Mouse (Mus musculus) heart, adult 2 months (tissue): ENCODE measurements around the gene E330021D16Rik. TPM values are rescaled to one million over a fixed set of nuclear protein-coding genes. Genes with fewer than 3 reads are reported as not detected.

ENCODE experiments used
- DNase-seq, 2 experiments: peaks; one replicate each; pipeline ENCODE4 v3.0.0; 2021
- H3K27ac ChIP-seq: fragments of 200-600 bp; 2 replicates; pipeline ENCODE4 v1.8.1; 2022
- H3K27me3 ChIP-seq: fragments of 200-500 bp; 2 replicates; pipeline ENCODE4 v1.6.1; 2012; ENCODE audit warnings: mild to moderate bottlenecking, low read length, inconsistent platforms, mixed read lengths; ENCODE audit not compliant: control insufficient read depth, insufficient read depth
- H3K36me3 ChIP-seq: fragments of 200-500 bp; 2 replicates; pipeline ENCODE4 v1.6.1; 2012; ENCODE audit warnings: low read length, inconsistent platforms; ENCODE audit not compliant: control insufficient read depth, insufficient read depth
- H3K4me1 ChIP-seq: fragments of 200-500 bp; 2 replicates; pipeline ENCODE4 v1.6.1; 2011; ENCODE audit warnings: low read length; ENCODE audit not compliant: control insufficient read depth, insufficient read depth
- H3K4me3 ChIP-seq: fragments of 200-600 bp; 2 replicates; pipeline ENCODE4 v1.8.1; 2022
- H3K79me2 ChIP-seq: fragments of 200-500 bp; replicated peaks from 2 replicates; pipeline ENCODE4 v1.6.1; 2012; ENCODE audit warnings: mild to moderate bottlenecking, inconsistent platforms, low read length, moderate library complexity, mixed read lengths; ENCODE audit not compliant: control insufficient read depth, insufficient read depth
- H3K9ac ChIP-seq: fragments of 200-500 bp; 2 replicates; pipeline ENCODE4 v1.6.1; 2012; ENCODE audit warnings: low read depth, mild to moderate bottlenecking, control low read depth, inconsistent platforms, low read length, mixed read lengths
- CTCF ChIP-seq: fragments of 200-600 bp; IDR thresholded peaks from 2 replicates; pipeline ENCODE4 v1.8.1; 2022; ENCODE audit warnings: antibody characterized with exemption, mild to moderate bottlenecking, moderate library complexity
- EP300 ChIP-seq: fragments of 200-500 bp; IDR thresholded peaks from 2 replicates; pipeline ENCODE4 v1.6.1; 2011; ENCODE audit warnings: low read depth, low read length, control low read depth; ENCODE audit not compliant: insufficient read depth
- POLR2A ChIP-seq: fragments of 200-500 bp; IDR thresholded peaks from 2 replicates; pipeline ENCODE4 v1.6.1; 2011; ENCODE audit warnings: mild to moderate bottlenecking, low read depth, low read length, control low read depth; ENCODE audit not compliant: insufficient read depth
- WGBS: fragments of 180-500 bp; shearing (Covaris S2); methylation state at CpG from one replicate; pipeline ENCODE4 v1.1.7; 2018; 5-methylcytosine and 5-hydroxymethylcytosine counted together
- intact Hi-C: fragments of 180-260 bp; cut with DNase I; formaldehyde crosslinking; loops from one replicate; pipeline ENCODE4 v1.15.1; 2025
- polyA plus RNA-seq: library from polyadenylated mRNA; depleted of rRNA; stranded (reverse); fragments of >200 nt; gene quantifications from 2 replicates; pipeline ENCODE4 v1.2.3, GENCODE M21; 2012
- total RNA-seq, 2 experiments: library from RNA; stranded (reverse); gene quantifications; 2 replicates each; pipeline ENCODE4 v1.2.3; 2021

The E330021D16Rik gene
- total and polyA plus RNA-seq, 3 experiments: not detected

DNA sequence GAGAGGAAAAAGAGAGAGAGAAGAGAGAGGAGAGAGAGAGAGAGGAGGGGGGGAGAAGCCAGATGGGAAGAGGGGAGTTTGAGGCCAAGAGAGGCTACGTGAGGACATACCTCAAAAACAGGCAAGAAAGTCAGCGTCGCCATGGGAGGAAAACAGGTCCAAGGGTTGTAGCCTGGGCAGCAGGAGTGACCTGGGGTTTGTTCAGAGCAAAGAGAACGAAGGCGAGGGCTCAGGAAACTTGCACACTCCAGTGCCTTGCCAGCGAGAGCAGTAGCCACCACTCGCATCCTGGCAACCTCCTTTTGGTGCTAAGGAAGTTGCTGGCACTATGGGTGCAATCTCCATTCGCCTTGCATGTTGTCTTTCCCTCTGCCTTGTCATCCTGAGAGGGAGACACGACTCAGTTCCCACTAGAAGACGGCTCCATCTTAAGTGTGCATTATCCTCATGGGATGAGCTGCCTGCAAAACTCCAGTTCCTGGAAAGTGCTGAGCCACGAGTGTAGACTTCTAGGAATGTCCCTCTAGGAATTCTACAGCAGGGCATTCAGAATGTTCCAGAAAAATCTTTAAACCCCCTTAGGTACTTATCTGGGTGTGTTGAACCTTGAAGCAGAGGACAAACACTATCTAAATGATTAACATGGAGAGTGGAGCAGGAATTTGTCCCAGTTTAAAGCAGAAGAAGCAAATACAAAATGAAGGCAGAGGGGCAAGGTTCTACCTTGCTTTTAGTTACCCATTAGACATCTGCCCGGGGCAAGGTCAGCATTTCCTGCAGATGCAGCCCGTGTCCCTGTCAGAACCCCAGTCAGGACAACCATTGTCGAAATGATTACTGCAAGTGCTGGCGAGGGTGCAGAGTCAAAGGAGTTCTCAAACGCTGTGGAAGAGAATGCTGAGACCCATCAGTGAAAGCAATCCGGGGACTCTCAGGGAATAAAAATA, 3.8 kb upstream of the E330021D16Rik start:
- Histone ChIP-seq H3K9ac (no peak overlapping the region), H3K79me2 (no peaks in the 10 kb centered on the region), H3K4me1 (no peaks in the 10 kb centered on the region), H3K36me3 (no peaks in the 10 kb centered on the region), H3K27me3 (no peaks in the 10 kb centered on the region), H3K27ac (no peak overlapping the region), H3K4me3 (no peak overlapping the region)
- TF ChIP-seq CTCF (no peak), POLR2A (no peak), EP300 (no peak)
- DNase-seq: no peak
- intact Hi-C loops: no loop called here
- WGBS: 60% methylated on average over 17 of the region's 17 CpGs

DNA sequence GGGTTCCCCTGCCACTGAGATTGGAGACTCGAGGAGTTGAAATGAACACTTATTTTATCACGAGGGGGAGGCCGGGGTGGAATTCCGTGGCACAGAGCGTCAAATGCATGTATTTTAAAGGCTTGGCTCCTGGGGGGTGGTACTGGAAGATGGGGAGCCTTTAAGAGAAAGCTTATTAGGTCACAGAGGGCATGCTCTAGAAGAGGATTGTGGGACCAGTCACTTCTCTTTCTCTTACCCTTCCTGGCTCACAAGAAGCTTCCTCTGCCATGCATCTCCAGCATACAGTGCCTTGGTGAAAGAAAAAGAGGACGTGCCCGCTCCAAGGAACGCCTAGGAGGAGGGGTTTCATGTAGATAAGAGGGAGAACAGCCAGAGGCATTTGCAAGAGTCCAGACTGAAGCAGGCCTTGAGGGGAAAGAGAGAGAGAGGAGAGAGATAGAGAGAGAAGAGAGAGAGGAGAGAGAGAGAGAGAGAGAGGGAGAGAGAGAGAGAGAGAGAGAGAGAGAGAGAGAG, 3.0 kb upstream of the E330021D16Rik start:
- 34% methylated on average over 8 of the region's 8 CpGs for WGBS
- no peak for TF ChIP-seq CTCF
- no peak for TF ChIP-seq POLR2A
- TF ChIP-seq EP300: no peak
- no peak overlapping the region for H3K9ac ChIP-seq
- H3K36me3 ChIP-seq: no peaks in the 10 kb centered on the region
- no peaks in the 10 kb centered on the region for H3K79me2 ChIP-seq
- no peaks in the 10 kb centered on the region for H3K4me1 ChIP-seq
- intact Hi-C loops: no loop called here
- no peaks in the 10 kb centered on the region for H3K27me3 ChIP-seq
- no peak overlapping the region for H3K27ac ChIP-seq
- no peak overlapping the region for H3K4me3 ChIP-seq
- DNase-seq: no peak

DNA sequence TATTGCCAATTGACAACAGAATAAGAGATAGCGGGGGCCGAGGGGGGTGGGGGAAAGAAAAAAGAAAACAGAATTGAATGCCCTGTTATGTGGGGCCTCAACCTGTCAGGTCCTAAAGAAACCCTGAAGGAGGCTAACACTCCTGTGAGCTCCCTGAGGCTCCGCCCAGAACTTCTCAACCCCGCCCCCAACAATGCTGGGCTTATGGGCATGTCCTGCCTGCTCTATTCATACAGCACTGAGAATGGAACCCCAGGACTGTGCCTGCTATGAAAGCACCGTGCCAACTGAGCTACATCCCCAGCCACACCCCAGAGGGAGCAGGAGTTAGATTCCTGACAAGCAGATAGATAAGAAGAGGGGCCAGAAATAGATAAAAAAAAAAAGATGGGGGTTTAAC, 2.5 kb upstream of the E330021D16Rik start:
- no peak overlapping the region for H3K27ac ChIP-seq

DNA sequence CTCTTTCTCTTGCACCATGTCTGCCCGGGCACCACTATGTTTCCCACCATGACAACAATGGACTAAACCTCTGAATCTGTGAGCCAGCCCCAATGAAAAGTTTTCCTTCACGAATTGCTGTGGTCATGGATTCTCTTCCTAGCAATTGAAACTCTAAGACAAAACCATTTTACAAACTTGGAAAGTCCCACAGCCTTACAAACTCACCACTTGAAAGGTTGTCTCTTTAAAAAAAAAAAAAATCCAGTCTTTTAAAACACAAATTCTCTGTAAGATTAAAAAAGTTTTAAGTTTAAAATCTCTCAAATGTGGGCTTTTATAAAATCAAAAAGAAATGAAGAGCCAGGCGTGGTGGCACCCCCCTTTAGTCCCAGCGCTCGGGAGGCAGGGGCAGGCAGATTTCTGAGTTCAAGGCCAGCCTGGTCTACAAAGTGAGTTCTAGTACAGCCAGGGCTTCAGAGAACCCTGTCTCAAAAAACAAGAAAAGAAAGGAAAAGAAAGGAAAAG, 1.5 kb downstream of the E330021D16Rik start:
- no peak overlapping the region for H3K27ac ChIP-seq
- TF ChIP-seq EP300 (no peak), CTCF (no peak), POLR2A (no peak)
- no peaks in the 10 kb centered on the region for H3K27me3 ChIP-seq
- intact Hi-C loops: no loop called here
- H3K36me3 ChIP-seq: no peaks in the 10 kb centered on the region
- H3K79me2 ChIP-seq: no peaks in the 10 kb centered on the region
- DNase-seq: no peak
- H3K4me1 ChIP-seq: no peaks in the 10 kb centered on the region
- H3K4me3 ChIP-seq: no peak overlapping the region
- WGBS: 89% methylated on average over 5 of the region's 5 CpGs
- H3K9ac ChIP-seq: no peak overlapping the region

More for the DNA sequence above, 2.5 kb upstream of the E330021D16Rik start:
- no peak for DNase-seq
- WGBS: 67% methylated on average over 5 of the region's 5 CpGs
- Histone ChIP-seq H3K4me1 (no peaks in the 10 kb centered on the region), H3K36me3 (no peaks in the 10 kb centered on the region), H3K4me3 (no peak overlapping the region), H3K79me2 (no peaks in the 10 kb centered on the region), H3K9ac (no peak overlapping the region), H3K27me3 (no peaks in the 10 kb centered on the region)
- intact Hi-C loops: no loop called here
- no peak for TF ChIP-seq POLR2A
- no peak for TF ChIP-seq CTCF
- no peak for TF ChIP-seq EP300

DNA sequence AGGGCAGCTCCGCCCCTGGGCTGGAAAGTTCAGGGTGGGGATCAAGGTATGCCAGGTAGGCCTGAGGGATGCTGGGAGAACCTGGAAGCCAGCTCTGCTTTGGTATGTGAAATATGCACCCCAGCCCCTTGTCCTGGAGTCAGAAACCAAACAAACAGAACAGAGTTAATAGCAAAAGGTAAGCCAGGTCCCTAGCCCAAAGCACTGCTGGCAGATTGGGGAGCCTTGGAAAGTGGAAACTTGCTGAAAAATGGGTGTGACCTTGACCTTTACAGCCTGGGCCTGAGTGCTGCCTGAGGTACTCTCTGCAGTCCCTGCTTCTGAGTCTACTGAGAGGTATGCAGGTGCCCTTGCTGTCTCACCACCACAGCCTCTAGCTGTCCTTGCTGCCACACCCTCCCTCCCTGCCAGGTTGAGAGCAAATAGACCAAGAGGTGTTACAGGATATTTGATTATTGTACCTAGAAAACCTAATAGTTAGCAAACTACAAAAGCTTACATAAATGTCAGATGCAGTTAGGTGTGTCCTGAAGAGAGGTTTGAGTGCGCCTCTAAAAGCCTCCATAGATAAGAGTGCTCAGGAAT, 7.7 kb downstream of the E330021D16Rik start:
- Histone ChIP-seq H3K27ac (no peak overlapping the region), H3K79me2 (no peaks in the 10 kb centered on the region), H3K36me3 (no peaks in the 10 kb centered on the region), H3K9ac (no peak overlapping the region), H3K4me3 (no peak overlapping the region), H3K27me3 (no peaks in the 10 kb centered on the region), H3K4me1 (no peaks in the 10 kb centered on the region)
- TF ChIP-seq EP300 (no peak), POLR2A (no peak), CTCF (no peak)
- DNase-seq: no peak
- 78% methylated on average over 2 of the region's 2 CpGs for WGBS
- intact Hi-C loops: no loop called here
